Mouse (Mus musculus) liver, embryonic 15.5 days (tissue): ENCODE results near the gene Cpne7. TPM values are rescaled to one million over a fixed set of nuclear protein-coding genes. Genes with fewer than 3 reads are reported as not detected.

Experiments used
- ATAC-seq: fragments of 200-750 bp; cut with Nextera tagmentation; 2 replicates; pipeline ENCODE4 v1.8.0; 2017; ENCODE audit warnings: moderate number of reproducible peaks, mild to moderate bottlenecking, moderate library complexity; ENCODE audit not compliant: insufficient read depth
- H3K27ac ChIP-seq: fragments of 300-500 bp; sonication (generic); replicated peaks from 2 replicates; pipeline ENCODE4 v1.5.1; 2015; ENCODE audit warnings: mild to moderate bottlenecking, inconsistent platforms
- H3K27me3 ChIP-seq: fragments of 300-500 bp; sonication (generic); 2 replicates; pipeline ENCODE4 v1.6.1; 2015; ENCODE audit warnings: mild to moderate bottlenecking, inconsistent platforms
- H3K36me3 ChIP-seq: fragments of 300-500 bp; sonication (generic); replicated peaks from 2 replicates; pipeline ENCODE4 v1.6.1; 2015; ENCODE audit warnings: moderate library complexity, mild to moderate bottlenecking, inconsistent platforms
- H3K4me1 ChIP-seq: fragments of 300-500 bp; sonication (generic); replicated peaks from 2 replicates; pipeline ENCODE4 v1.6.1; 2015; ENCODE audit warnings: inconsistent platforms
- H3K4me2 ChIP-seq: fragments of 300-500 bp; sonication (generic); 2 replicates; pipeline ENCODE4 v1.6.1; 2015; ENCODE audit warnings: moderate library complexity, mild to moderate bottlenecking, inconsistent platforms
- H3K4me3 ChIP-seq: fragments of 300-500 bp; sonication (generic); replicated peaks from 2 replicates; pipeline ENCODE4 v1.5.1; 2015; ENCODE audit warnings: mild to moderate bottlenecking, inconsistent platforms
- H3K9ac ChIP-seq: fragments of 300-500 bp; sonication (generic); 2 replicates; pipeline ENCODE4 v1.6.1; 2015; ENCODE audit warnings: moderate library complexity, mild to moderate bottlenecking, inconsistent platforms
- H3K9me3 ChIP-seq: fragments of 300-500 bp; sonication (generic); replicated peaks from 2 replicates; pipeline ENCODE4 v1.6.1; 2016; ENCODE audit warnings: inconsistent platforms
- WGBS: fragments of 180-500 bp; shearing (Covaris S2); methylation state at CpG from one replicate; pipeline ENCODE4 v1.1.7; 2015; ENCODE audit warnings: mixed read lengths; ENCODE audit not compliant: insufficient replicate concordance; 5-methylcytosine and 5-hydroxymethylcytosine counted together
- polyA plus RNA-seq: library from polyadenylated mRNA; unstranded; fragments of >200 nt; fragmentation: Nextera tagmentation; extraction: Ambion mirVana; gene quantifications from 2 replicates; pipeline ENCODE4 v1.2.1, GENCODE M21; 2015

Gene Cpne7
- 0.30 and 0.45 TPM in 2 replicates for polyA plus RNA-seq

DNA sequence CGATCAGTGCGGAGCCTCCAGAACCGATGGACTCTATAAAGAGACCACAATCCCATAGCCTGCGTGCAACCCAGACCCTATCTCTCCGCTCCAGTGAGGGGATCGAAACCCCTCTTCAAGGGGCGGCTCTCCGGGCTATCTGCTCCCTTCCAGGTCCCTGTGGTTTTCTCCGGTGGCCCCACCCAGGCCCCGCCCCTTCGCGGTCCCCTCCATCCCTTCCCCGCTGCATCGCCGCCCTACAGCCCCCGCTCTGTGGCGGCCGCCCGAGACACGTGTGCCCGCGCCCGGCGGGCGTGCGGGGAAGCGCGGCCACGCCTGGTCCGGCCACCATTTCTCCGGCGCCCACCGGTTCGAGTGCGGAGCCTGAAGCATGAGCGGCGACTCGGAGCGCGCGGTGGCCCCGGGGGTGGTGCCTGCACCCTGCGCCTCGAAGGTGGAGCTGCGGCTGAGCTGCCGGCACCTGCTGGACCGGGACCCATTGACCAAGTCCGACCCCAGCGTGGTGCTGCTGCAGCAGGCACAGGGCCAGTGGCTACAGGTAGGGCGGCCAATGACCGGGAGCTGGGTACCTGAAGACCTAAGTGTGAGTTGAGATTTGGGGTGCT, at the start of gene Cpne7:
Cpne7 (plus strand) TSS at position 248 of the 605 bp plus-strand sequence.
- H3K9ac ChIP-seq = peak within 1 kb of the TSS; percentile 25; the same call in 1 of the 2 replicates
- peak within 1 kb of the TSS; percentile 87 for H3K4me2 ChIP-seq
- H3K27ac ChIP-seq = no peak within 1 kb of the TSS
- H3K9me3 ChIP-seq = no peaks in the 10 kb centered on the region
- H3K4me3 ChIP-seq = peak within 1 kb of the TSS; percentile 54
- peaks cover 59% of the 10 kb centered on the region for H3K27me3 ChIP-seq
- ATAC-seq = peak; percentile 63
- WGBS = under 1% methylated on average over 51 of the region's 51 CpGs
- H3K4me1 ChIP-seq = peaks cover 47% of the 10 kb centered on the region
- no peaks in the 10 kb centered on the region for H3K36me3 ChIP-seq

GRCm38 (mm10) chr8:123071176-123071575, 46.0 kb upstream of the Cpne7 start:
- 70% methylated on average over 4 of the region's 4 CpGs for WGBS
- Histone ChIP-seq H3K27ac (no peak overlapping the region), H3K4me3 (no peak overlapping the region), H3K27me3 (no peaks in the 10 kb centered on the region), H3K4me1 (peaks cover 13% of the 10 kb centered on the region), H3K36me3 (peaks cover 65% of the 10 kb centered on the region), H3K9ac (no peak overlapping the region), H3K9me3 (no peaks in the 10 kb centered on the region), H3K4me2 (no peak overlapping the region)
- ATAC-seq = no peak

- peaks cover 89% of the 10 kb centered on the region for H3K36me3 ChIP-seq
- ATAC-seq = 0 out of 2 replicates have a peak, but pooled peaks have one; percentile 49
- no peaks in the 10 kb centered on the region for H3K27me3 ChIP-seq
- WGBS = 54% methylated on average over 6 of the region's 6 CpGs
- H3K4me2 ChIP-seq = no peak overlapping the region
- H3K9ac ChIP-seq = no peak overlapping the region
- H3K4me1 ChIP-seq = peaks cover 15% of the 10 kb centered on the region; the same call in 1 of the 2 replicates
- H3K27ac ChIP-seq = no peak overlapping the region
- H3K9me3 ChIP-seq = no peaks in the 10 kb centered on the region
- no peak overlapping the region for H3K4me3 ChIP-seq
Measured at GRCm38 (mm10) chr8:123077213-123077612, 40.0 kb upstream of the Cpne7 start.

GRCm38 (mm10) chr8:123082993-123083392, 34.2 kb upstream of the Cpne7 start:
- WGBS = 75% methylated on average over 6 of the region's 6 CpGs
- no peak overlapping the region for H3K4me3 ChIP-seq
- H3K9ac ChIP-seq = no peak overlapping the region
- no peaks in the 10 kb centered on the region for H3K9me3 ChIP-seq
- 0 out of 2 replicates have a peak, but pooled peaks cover under 1% of the 10 kb centered on the region for H3K4me1 ChIP-seq
- no peak overlapping the region for H3K27ac ChIP-seq
- H3K27me3 ChIP-seq = no peaks in the 10 kb centered on the region
- no peak for ATAC-seq
- H3K4me2 ChIP-seq = no peak overlapping the region
- peaks cover 89% of the 10 kb centered on the region for H3K36me3 ChIP-seq

DNA sequence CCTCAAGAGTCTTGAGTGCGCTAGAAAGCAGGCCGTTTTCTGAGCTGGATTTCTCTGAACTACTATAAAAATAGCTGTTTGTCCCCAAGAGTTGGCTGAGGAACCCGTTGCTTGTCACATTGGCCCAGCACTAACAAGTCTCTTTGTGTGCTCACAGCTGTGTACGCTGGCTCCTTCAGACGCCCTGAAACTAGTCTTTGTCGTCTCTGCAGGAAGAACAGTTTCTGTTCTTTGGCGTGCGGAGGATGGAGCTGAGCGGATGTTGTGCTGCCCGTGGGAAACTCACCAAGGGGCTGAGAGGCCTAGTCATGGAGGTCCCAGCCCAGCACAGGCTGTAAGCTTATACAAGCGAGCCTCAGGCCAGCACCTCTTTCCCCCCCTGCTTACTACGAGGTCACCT, 33.6 kb upstream of the Cpne7 start:
- Histone ChIP-seq H3K9me3 (no peaks in the 10 kb centered on the region), H3K4me3 (no peak overlapping the region), H3K9ac (no peak overlapping the region), H3K4me2 (no peak overlapping the region), H3K4me1 (no peaks in the 10 kb centered on the region), H3K27me3 (no peaks in the 10 kb centered on the region), H3K36me3 (peaks cover 89% of the 10 kb centered on the region), H3K27ac (no peak overlapping the region)
- WGBS = 83% methylated on average over 12 of the region's 12 CpGs
- ATAC-seq = no peak

- H3K27me3 ChIP-seq = no peaks in the 10 kb centered on the region
- H3K9me3 ChIP-seq = no peaks in the 10 kb centered on the region
- H3K4me1 ChIP-seq = no peaks in the 10 kb centered on the region
- no peak overlapping the region for H3K4me3 ChIP-seq
- no peak overlapping the region for H3K4me2 ChIP-seq
- H3K27ac ChIP-seq = no peak overlapping the region
- WGBS = 80% methylated on average over 9 of the region's 9 CpGs
- peaks cover 93% of the 10 kb centered on the region for H3K36me3 ChIP-seq
- no peak overlapping the region for H3K9ac ChIP-seq
- ATAC-seq = no peak
Measured at GRCm38 (mm10) chr8:123087289-123087688, 29.9 kb upstream of the Cpne7 start.

DNA sequence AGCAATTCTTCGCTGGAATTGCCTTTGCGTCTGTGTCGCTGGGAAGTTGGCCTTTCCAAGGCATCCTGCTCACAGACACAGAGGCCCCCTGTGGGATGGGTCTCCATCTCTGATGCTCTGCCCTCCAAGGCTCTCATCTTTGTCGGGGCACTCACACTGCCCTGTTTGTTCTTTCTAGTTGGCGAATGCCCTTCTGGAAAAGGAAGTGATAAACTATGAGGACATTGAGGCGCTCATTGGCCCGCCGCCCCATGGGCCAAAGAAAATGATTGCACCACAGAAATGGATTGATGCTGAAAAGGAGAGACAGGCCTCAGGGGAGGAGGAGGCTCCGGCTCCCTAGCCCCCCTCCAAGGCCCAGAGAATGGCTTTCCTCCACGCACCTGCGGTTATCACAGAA, 20.0 kb upstream of the Cpne7 start:
- no peak overlapping the region for H3K4me2 ChIP-seq
- no peak for ATAC-seq
- no peak overlapping the region for H3K4me3 ChIP-seq
- H3K27me3 ChIP-seq = no peaks in the 10 kb centered on the region
- no peak overlapping the region for H3K9ac ChIP-seq
- no peak overlapping the region for H3K27ac ChIP-seq
- H3K4me1 ChIP-seq = peaks cover 8% of the 10 kb centered on the region
- 86% methylated on average over 11 of the region's 11 CpGs for WGBS
- no peaks in the 10 kb centered on the region for H3K9me3 ChIP-seq
- H3K36me3 ChIP-seq = peaks cover 48% of the 10 kb centered on the region

DNA sequence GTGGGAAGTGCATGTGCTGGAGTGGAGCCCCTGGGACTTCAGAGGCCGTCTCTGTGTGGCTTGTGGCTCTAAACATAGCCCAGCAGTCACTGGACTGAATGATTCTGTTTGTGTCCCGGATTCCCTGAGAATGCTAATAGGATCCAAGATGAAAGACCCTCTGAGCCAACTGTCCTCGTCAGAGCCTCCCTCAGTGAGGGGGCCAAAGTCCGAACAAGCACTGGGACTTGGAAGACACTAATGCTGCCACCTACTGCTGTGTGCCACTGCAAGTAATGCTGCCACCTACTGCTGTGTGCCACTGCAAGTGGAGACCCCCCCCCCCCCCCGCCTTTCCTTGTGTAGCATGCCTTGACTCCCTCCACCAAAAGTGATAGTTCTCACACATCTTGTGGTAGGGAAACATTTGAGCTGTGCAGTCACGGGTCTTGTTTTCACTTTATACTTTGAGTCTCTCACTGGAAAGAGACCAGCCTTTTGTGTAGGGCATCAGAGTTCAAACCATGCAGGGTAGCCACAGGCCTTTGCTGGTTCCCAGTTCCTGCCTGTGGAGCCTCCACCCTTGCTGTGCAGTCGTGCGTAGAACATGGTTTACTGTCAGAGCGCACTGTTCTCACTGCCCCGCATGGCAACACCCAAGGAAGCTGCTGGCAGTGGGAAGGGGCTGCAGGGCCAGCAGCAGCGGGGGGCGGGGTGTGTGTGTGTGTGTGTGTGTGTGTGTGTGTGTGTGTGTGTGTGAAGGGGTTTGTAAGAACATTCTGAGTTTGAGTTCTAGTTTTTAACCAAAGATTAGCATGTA, 19.2 kb upstream of the Cpne7 start:
- H3K27ac ChIP-seq = no peak overlapping the region
- H3K9ac ChIP-seq = no peak overlapping the region
- no peak overlapping the region for H3K4me2 ChIP-seq
- H3K36me3 ChIP-seq = peaks cover 44% of the 10 kb centered on the region
- no peak for ATAC-seq
- no peaks in the 10 kb centered on the region for H3K27me3 ChIP-seq
- H3K4me3 ChIP-seq = no peak overlapping the region
- H3K9me3 ChIP-seq = no peaks in the 10 kb centered on the region
- 80% methylated on average over 12 of the region's 12 CpGs for WGBS
- H3K4me1 ChIP-seq = peaks cover 8% of the 10 kb centered on the region

- Histone ChIP-seq H3K27me3 (no peaks in the 10 kb centered on the region), H3K4me2 (no peak overlapping the region), H3K9ac (no peak overlapping the region), H3K9me3 (no peaks in the 10 kb centered on the region), H3K4me3 (no peak overlapping the region), H3K27ac (peak overlapping the region; percentile 45), H3K36me3 (peaks cover 43% of the 10 kb centered on the region), H3K4me1 (peaks cover 23% of the 10 kb centered on the region)
- no peak for ATAC-seq
- WGBS = 53% methylated on average over 8 of the region's 8 CpGs
Measured at GRCm38 (mm10) chr8:123100288-123100687, 16.9 kb upstream of the Cpne7 start.

- H3K36me3 ChIP-seq = peaks cover 45% of the 10 kb centered on the region
- peak overlapping the region; percentile 70; the same call in 1 of the 2 replicates for H3K9ac ChIP-seq
- WGBS = 75% methylated on average over 4 of the region's 4 CpGs
- H3K4me1 ChIP-seq = peaks cover 23% of the 10 kb centered on the region
- H3K27ac ChIP-seq = peak overlapping the region; percentile 77
- no peak for ATAC-seq
- peak overlapping the region; percentile 87 for H3K4me2 ChIP-seq
- no peaks in the 10 kb centered on the region for H3K27me3 ChIP-seq
- H3K4me3 ChIP-seq = no peak overlapping the region
- no peaks in the 10 kb centered on the region for H3K9me3 ChIP-seq
Measured at GRCm38 (mm10) chr8:123101244-123101643, 15.9 kb upstream of the Cpne7 start.
